Mouse (Mus musculus): ENCODE measurements around the gene Dusp7.

The Dusp7 gene

DNA sequence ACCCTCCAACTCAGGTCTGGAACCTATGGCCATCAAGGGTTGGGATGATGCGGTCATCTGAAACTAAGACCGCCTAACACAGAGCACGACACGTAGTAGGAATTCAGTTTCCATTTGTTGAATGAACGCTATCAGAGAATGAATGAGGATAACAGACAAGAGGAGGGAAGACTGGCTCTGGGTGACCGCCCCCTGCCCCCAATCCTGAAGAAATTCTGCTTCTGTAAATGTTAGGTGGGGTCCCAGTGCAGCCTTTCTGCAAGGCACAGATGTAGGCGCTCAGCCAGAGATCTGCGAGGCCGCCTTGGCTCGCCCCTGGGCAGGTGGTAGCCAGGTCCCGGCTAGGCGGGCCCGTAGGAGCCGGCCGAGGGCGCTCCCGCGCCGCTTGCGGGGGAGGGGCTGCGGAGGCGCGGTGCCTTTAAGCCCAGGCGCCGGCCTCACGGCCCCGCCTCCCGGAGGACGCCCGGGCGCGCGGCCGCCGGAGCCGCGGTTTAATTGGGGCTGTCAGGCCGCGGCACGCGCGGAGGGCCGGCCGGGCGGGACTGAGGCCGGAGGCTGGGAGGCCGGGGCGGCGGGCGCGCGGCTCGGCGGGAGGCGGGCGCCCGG is at the start of gene Dusp7:
Gene Dusp7, plus strand, starts transcription at position 521 of the 606 bp plus-strand sequence.
- peak; percentile 83 for DNase-seq (ENCODE audit: low spot score)

DNA sequence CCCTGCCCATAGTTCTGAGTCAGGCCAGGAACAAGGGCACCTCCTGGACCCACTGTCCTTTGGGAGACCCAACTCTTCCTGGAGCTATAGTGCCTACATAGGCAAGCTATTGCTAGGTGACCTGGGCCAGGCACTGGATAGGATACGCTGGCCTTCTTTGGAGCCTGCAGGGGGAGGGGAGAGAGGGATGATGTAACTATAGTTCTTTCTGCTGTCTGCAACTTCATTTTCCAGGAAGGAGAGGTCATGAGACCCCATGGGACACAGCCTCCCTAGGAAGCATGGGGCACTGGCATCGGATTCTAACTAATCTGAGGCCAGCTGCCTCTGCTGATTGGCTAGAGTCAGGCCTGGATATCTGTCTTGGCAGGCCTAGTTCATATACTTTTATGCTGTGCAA is 49.3 kb upstream of the Dusp7 start:
- no peak for DNase-seq (ENCODE audit: low spot score)

DNA sequence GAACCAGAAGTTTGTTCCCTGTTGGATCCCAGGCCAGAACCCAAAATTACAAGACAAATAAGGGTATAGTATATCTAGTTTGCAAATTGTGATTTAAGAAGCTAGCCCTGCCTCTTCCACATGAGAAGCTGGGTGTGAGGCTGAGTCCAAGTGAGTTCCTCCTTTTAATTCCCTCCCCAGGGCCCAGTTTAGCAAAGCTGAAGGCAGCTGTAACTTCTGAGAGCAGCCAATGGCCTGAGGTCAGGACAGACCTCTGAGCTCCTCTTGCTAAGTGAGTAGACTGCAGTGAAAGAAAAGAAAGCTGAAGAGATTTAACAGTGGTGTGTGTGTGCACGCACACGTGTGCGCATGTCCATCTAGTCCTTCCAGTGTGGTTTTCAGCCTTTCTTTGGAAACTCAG is 45.9 kb upstream of the Dusp7 start:
- DNase-seq (ENCODE audit: low spot score) = no peak

DNA sequence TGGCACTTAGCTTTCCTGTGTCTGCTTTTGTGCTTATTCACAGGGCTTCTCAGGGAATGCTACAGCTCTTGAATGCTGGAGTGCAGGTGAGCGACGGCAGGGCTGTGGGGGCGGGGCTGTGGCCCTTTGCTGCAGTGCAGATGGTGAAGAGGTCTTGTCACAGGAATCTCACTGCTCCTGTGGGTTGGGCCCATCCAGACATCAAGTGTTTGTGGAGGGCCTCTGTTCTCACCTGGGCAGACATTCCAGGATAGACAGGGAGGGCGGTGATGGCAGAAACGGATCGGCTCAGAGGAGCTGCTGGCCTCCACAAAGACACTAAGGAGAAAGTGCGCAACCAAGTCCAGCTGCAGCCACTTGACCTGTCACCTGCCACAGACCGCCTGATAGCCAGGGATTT is 42.2 kb upstream of the Dusp7 start:
- no peak for DNase-seq (ENCODE audit: low spot score)

GRCm38 (mm10) chr9:106327125-106327809 is 41.2 kb upstream of the Dusp7 start:
- DNase-seq (ENCODE audit: low spot score) = no peak

DNA sequence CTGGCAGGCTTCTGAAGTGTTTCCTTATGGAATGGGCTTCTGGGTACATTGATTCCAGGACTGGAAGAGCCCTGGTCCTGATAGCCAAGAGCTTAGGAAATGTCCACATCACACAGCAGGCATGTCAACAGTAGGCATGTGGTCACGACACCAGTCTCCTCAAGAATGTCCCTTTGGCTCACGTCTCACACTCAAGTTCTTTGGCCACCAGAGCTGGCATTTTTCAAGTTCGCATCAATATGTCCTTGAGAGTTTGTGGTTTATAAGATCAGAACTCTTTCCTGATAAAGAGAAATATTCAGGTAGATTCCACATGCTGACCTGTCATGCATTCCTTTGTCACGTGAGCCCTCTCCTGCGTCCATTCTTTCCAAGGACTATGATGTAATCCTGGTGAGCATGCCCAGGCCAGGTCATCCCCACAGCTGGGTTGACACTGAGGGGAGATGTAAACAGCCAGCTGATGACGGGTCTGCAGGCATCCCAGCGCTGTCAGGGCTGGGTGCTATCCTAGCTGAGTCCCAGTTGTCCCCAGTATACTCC is 40.3 kb upstream of the Dusp7 start:
- no peak for DNase-seq (ENCODE audit: low spot score)

- DNase-seq (ENCODE audit: low spot score) = no peak
These were observed 39.5 kb upstream of the Dusp7 start for GRCm38 (mm10) chr9:106328772-106329511.

- DNase-seq (ENCODE audit: low spot score) = no peak
These were observed 35.7 kb upstream of the Dusp7 start for GRCm38 (mm10) chr9:106332746-106333145.

DNA sequence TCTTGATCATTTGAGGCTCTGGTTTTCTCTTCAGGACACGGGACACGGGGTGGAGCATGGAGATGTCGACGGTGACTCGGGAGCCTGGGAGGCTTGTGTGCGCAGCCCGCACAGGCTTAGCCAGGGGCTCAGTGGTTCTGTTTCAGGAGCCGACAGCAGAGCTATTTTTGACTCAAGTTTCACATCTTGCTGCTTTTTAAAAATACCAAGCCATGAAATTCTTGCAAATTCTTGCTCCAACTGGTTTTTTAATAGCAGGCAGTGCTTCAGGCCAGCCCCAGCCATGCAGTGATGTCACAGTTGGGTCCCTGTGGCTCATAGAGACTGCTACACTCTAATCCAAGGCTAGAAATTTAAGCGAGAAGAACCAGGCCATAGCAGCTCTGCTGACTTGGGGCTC is 30.8 kb upstream of the Dusp7 start:
- no peak for DNase-seq (ENCODE audit: low spot score)

DNA sequence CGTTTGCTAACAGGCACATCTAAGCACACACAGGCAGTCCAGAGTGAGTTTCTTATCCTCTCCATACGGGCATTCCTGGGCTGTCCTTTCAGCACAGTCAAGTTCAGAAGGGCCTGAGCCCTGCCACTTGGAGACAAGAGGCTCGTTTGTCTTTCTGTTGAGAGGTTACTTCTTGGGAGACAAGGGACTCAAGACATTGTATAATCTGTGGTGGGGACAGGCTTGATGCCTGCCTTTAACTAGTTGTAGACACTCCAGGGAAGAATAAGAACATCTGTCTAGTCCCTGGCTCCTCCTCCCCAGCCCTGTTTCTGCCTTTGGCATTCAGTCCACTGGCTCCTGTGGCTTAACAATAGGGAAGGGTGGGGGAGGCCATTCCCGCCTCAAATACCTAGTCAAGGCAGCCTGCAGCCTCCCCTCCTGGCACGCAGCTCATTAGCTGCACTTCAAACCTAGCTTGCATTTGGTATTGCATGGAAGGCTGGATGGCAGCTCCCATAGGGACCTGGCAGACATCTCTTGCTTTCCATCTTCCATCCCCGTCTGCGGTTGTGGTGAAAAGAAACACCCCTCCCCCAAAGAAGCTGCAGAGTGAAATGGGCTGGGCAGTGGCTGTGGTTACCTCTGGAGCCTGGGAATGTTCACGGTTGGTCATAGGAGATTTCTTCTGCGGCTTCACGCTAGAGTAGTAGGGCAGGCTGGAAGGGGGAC is 29.8 kb upstream of the Dusp7 start:
- peak; percentile 46 for DNase-seq (ENCODE audit: low spot score)

DNA sequence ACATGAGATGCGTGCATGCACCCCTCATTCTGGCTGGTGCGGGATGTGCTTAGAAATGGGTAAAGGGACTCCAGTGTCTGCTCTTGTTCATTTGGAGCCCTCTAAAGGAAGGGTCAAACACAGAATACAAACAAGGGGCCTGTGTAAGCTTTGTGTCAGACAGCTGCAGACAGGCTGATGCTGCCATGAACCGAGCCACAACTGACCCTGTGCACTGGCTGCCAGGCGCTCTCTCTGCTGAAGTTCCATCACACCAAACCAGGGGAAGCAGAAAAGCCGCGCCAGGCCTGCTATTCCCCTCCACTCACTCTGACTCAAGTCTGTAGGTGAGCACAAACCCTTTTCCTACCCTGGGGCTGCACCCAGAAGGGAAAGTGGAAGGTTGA is 29.3 kb upstream of the Dusp7 start:
- no peak for DNase-seq (ENCODE audit: low spot score)

DNA sequence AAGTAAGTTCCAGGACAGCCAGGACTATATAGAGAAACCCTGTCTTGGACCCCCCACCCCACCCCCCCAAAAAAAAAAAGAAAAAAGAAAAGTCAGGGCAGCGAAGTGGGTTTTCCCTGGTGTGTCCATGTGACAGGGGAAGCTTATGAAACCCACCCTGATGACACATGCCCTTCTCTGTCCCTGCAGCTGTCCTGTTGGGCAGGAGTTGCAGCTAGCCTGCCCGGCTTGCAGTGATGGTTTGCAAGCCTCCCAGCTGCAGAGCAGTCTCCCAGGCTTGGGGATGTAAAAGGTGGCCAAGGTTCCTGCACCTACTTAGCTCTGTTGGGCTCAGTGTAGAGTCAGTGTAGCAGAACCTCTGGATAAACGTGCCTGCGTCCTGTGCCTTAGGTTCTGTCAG is 28.7 kb upstream of the Dusp7 start:
- no peak for DNase-seq (ENCODE audit: low spot score)

DNA sequence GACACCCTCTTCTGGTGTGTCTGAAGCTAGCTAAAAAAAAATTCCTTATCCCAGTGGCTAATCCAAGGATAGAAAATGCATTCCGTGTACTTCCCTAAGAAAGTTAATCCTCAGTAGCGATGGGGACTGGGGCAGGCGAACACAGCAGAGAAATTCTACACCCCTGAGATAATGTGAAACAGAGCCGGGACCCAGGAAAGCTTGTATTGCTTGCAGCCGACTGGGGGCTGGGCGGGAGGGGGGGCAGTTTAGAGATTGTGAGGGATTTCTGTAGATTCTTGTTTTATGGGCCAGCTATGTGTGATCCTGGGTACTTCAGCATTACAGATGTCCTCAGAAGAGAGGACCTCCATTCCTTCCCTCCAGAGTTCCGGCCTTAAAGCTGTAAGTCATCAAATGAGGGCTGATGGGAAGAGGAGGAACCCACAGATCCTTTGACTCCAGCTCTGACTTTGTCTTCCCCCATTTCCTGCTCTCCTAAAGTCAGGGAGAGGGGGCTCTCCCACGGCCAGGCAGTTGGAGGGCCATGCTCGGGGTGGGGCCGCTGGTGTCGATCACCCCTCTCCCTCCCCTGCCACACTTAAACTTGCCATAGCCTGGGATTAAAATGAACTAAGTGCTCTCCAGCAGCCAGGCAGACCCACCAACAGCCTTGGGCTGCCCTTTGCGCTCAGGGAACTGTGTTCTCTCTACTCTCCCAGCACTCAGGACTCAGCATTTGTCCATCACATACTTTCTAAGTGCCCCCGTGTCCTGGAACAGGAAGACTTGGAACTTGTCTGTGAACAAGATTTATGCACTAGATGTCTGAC is 27.7 kb upstream of the Dusp7 start:
- no peak for DNase-seq (ENCODE audit: low spot score)

- DNase-seq (ENCODE audit: low spot score) = no peak
These were observed 27.1 kb upstream of the Dusp7 start for GRCm38 (mm10) chr9:106341313-106341686.

DNA sequence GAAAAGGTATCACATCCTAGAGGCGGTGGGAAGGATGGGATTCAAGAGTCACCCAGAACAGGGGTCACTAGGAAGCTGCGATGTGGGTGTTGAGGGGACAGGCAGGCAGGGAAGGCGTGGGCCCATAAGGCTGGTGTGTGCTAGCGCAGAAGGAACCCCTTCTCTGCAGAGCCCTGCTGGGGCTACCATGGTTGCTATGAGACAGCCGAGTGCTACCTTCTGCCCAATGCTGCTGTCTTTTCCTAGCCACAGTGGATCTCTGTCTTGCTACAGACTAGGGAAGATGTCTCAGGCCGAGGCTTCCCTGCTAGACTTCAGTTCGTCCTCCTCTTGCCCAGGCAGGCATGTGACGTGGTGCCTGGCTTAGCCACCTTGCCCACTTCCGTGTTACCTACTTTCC is 25.9 kb upstream of the Dusp7 start:
- DNase-seq (ENCODE audit: low spot score) = no peak

DNA sequence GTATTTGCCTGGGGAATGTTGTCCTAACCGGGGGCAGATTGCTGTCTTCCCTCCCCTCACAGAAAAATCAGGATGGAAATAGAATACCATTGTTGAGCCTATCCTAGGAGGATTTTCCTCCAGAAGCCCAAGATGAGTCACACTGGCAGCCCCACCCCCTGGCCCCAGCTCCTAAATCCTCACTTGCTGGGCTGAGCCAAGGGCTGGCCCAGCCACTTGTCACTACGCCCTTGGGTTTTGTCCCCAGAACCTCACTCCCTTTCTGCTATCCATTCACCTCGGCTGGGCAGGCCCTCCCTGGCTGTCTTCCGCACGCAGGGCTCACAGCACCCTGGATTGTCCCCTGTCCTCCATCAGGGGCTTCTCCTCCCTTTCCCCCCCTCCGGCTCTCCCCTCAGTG is 23.3 kb upstream of the Dusp7 start:
- no peak for DNase-seq (ENCODE audit: low spot score)

DNA sequence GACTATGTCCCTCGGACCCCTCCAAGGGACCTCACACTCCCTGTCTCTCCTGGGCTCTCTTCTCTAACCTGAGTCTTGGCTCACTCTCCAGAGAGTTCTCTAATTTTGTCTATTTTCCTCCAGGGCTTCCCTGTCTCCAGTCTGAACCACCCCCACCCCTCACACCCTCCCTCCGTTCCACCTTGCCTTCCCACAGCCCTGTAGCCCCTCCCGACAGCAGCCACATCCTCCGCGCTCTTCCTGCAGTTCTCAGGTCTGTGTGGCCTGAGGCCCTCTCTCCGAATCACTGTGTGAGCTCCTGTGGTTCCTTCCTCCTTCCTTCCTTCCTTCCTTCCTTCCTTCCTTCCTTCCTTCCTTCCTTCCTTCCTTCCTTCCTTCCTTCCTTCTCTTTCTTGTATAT is 22.8 kb upstream of the Dusp7 start:
- DNase-seq (ENCODE audit: low spot score) = no peak

- DNase-seq (ENCODE audit: low spot score) = no peak
These were observed 20.2 kb upstream of the Dusp7 start for GRCm38 (mm10) chr9:106348281-106348680.

DNA sequence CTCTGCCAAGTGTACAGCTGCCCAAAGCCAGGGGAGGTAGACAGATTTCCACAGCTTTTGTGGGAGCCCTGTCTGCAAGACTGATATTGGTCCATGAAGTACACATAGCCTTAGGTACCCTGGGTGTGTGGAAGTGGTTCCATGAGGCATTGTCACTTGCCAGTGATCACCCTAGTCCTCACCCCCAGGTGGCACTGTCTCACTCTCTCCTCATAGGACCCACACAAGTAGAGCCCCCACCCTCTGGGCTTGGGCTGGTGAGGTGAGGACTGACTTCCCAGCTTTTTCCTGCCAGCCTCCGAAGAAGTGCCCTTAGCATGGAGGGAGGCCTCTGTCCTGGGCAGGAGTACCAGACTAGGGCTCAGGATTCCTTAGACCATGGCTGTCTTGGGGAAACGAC is 19.4 kb upstream of the Dusp7 start:
- peak; percentile 50 for DNase-seq (ENCODE audit: low spot score)

GRCm38 (mm10) chr9:106351178-106351577 is 17.3 kb upstream of the Dusp7 start:
- DNase-seq (ENCODE audit: low spot score) = no peak

GRCm38 (mm10) chr9:106353779-106354178 is 14.7 kb upstream of the Dusp7 start:
- no peak for DNase-seq (ENCODE audit: low spot score)

- no peak for DNase-seq (ENCODE audit: low spot score)
These were observed 13.6 kb upstream of the Dusp7 start for GRCm38 (mm10) chr9:106354810-106355209.
